Comparison of ENCODE assay signal across 9 mouse cellular contexts in the genomic region with DNA sequence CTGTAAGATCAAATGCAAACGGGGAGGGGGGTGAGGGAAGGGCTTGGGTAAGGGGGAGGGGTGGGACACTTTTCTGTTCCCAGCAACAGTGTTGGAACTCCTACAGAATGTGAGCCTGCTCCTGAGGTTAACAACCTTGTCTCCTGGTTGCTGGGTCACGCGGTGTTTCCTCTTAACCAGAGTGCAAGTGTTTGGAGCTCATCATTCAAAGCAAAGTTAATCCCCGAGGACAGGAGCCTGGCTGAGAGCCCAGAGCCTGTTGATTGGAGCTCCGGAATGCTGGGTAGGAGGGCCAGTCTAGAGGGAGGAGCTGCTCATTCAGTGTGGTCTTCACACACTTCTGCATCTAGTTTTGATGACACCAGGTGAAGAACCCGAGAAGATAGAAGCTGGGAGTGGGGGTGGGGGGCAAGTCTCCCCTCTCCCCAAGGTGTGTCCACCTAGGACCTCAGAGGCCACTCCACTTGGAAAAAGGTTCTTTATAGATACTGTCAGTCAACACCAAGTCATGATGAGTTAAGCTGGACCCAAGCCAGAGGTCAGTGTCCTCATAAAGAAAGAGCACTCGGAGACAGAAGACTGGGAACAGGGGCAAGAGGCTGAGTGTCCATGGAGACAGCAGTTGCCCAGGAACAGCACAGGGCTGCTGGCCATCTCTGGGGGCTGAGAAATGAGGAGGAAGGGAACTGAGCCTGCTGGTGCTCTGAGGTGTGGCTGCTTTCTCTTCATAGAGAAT.
DNase-seq lines count a peak whose midpoint lies in the region; ATAC-seq and TF ChIP-seq lines count a peak whose summit lies in the region.
"Had no signal": no experiment of that assay in that cellular context is flagged by ENCODE, and none has a peak within 500 bp of the region (broad histone marks: within the 10 kb centered on the region; RNA-seq: fewer than 3 reads in every experiment).

No protein-coding gene starts in this region.

- H3K9ac ChIP-seq in hindbrain, embryonic 11.5 days (ENCODE audit: low read depth, low read length), result no peak overlapping the region
- H3K9ac ChIP-seq in limb, embryonic 12.5 days (replicated peaks), result no peak overlapping the region
- no peak overlapping the region for H3K9ac ChIP-seq in midbrain, embryonic 15.5 days
- H3K9ac ChIP-seq: embryonic facial prominence, embryonic 13.5 days had no signal

- no peak overlapping the region for H3K4me3 ChIP-seq in hindbrain, embryonic 11.5 days (ENCODE audit: low read depth, low read length)
- H3K4me3 ChIP-seq in limb, embryonic 12.5 days (replicated peaks), result no peak overlapping the region
- H3K4me3 ChIP-seq in midbrain, embryonic 15.5 days, result no peak overlapping the region
- no peak overlapping the region for H3K4me3 ChIP-seq in left cerebral cortex, adult 2 months
- H3K4me3 ChIP-seq: embryonic facial prominence, embryonic 13.5 days had no signal

- no peaks in the 10 kb centered on the region for H3K27me3 ChIP-seq in hindbrain, embryonic 11.5 days (ENCODE audit: control insufficient read depth, insufficient read depth, low read length)
- peaks cover 42% of the 10 kb centered on the region for H3K27me3 ChIP-seq in limb, embryonic 12.5 days
- peaks cover 27% of the 10 kb centered on the region for H3K27me3 ChIP-seq in midbrain, embryonic 15.5 days (replicated peaks)
- H3K27me3 ChIP-seq: embryonic facial prominence, embryonic 13.5 days had no signal

- no peak for TF ChIP-seq CTCF in left cerebral cortex, adult 2 months (IDR thresholded peaks at IDR 0.05)

- H3K4me2 ChIP-seq in hindbrain, embryonic 11.5 days (replicated peaks; ENCODE audit: low read depth, low read length), result no peak overlapping the region
- no peak overlapping the region for H3K4me2 ChIP-seq in limb, embryonic 12.5 days
- H3K4me2 ChIP-seq in midbrain, embryonic 15.5 days, result no peak overlapping the region
- H3K4me2 ChIP-seq: embryonic facial prominence, embryonic 13.5 days had no signal

- intact Hi-C loops in left cerebral cortex, adult 2 months (cut with DNase I), result no loop called here

- no peaks in the 10 kb centered on the region for H3K4me1 ChIP-seq in hindbrain, embryonic 11.5 days (replicated peaks; ENCODE audit: control insufficient read depth, insufficient read depth, low read length)
- H3K4me1 ChIP-seq in limb, embryonic 12.5 days (replicated peaks), result peaks cover 46% of the 10 kb centered on the region
- H3K4me1 ChIP-seq in midbrain, embryonic 15.5 days, result peaks cover 14% of the 10 kb centered on the region

- no peaks in the 10 kb centered on the region for H3K36me3 ChIP-seq in hindbrain, embryonic 11.5 days (ENCODE audit: control insufficient read depth, insufficient read depth, low read length)
- H3K36me3 ChIP-seq in limb, embryonic 12.5 days, result no peaks in the 10 kb centered on the region
- H3K36me3 ChIP-seq in midbrain, embryonic 15.5 days (replicated peaks), result no peaks in the 10 kb centered on the region
- H3K36me3 ChIP-seq: embryonic facial prominence, embryonic 13.5 days had no signal

- no peak overlapping the region for H3K27ac ChIP-seq in hindbrain, embryonic 11.5 days (ENCODE audit: low read depth, low read length)
- no peak overlapping the region for H3K27ac ChIP-seq in limb, embryonic 12.5 days
- H3K27ac ChIP-seq in midbrain, embryonic 15.5 days, result no peak overlapping the region; the same call in 1 of the 2 replicates
- H3K27ac ChIP-seq in left cerebral cortex, adult 2 months, result no peak overlapping the region
- H3K27ac ChIP-seq: embryonic facial prominence, embryonic 13.5 days had no signal

- ATAC-seq in hindbrain, embryonic 11.5 days (ENCODE audit: low FRiP score), result peak; percentile 63
- peak; percentile 74; the same call in 1 of the 2 replicates for ATAC-seq in limb, embryonic 12.5 days (ENCODE audit: insufficient number of reproducible peaks, insufficient read depth, low FRiP score, low TSS enrichment, low read depth)
- ATAC-seq in midbrain, embryonic 15.5 days (replicated peaks), result peak; percentile 80

- peak; percentile 39 for DNase-seq in right cerebral cortex, postnatal 4 days
- DNase-seq in right cerebral cortex, adult 18-20 months, result no peak
- DNase-seq in gastrocnemius, adult 18-20 months (ENCODE audit: low spot score), result peak; percentile 76
- peak; percentile 41 for DNase-seq in hindbrain, embryonic 11.5 days (ENCODE audit: low spot score)
- no peak for DNase-seq in frontal cortex, postnatal 36 days (ENCODE audit: low spot score in 2 of 2)
- DNase-seq in left cerebral cortex, adult 2 months (ENCODE audit: extremely low spot score in 1 of 2, low spot score in 2 of 2), result no peak

- H3K9me3 ChIP-seq in hindbrain, embryonic 11.5 days (ENCODE audit: control insufficient read depth, low read length), result no peaks in the 10 kb centered on the region
- no peaks in the 10 kb centered on the region for H3K9me3 ChIP-seq in limb, embryonic 12.5 days
- H3K9me3 ChIP-seq in midbrain, embryonic 15.5 days, result no peaks in the 10 kb centered on the region
- H3K9me3 ChIP-seq: embryonic facial prominence, embryonic 13.5 days had no signal

- WGBS in hindbrain, embryonic 11.5 days, result 38% methylated on average over 7 of the region's 7 CpGs
- 13% methylated on average over 7 of the region's 7 CpGs for WGBS in limb, embryonic 12.5 days
- WGBS in midbrain, embryonic 15.5 days, result 11% methylated on average over 7 of the region's 7 CpGs

Comparison
In these comparisons a context has a peak if more than half of its experiments do, and no peak if none do; other contexts are left out.
1. DNase-seq: peak in right cerebral cortex, postnatal 4 days (single experiment), gastrocnemius, adult 18-20 months (single experiment) and hindbrain, embryonic 11.5 days (single experiment); none in right cerebral cortex, adult 18-20 months (single experiment), frontal cortex, postnatal 36 days (0 of 2) and left cerebral cortex, adult 2 months (0 of 2).
2. Peak in every context shown above with its lines, with median percentiles within 50 percentile points of each other: ATAC-seq.